Mouse (Mus musculus): Measurements from ENCODE around the gene Ugt1a10.

GRCm38 (mm10) chr1:88262255-88262654 lies 207.1 kb downstream of the Ugt1a10 start:
- TF ChIP-seq CTCF (IDR thresholded peaks at IDR 0.05; ENCODE audit: borderline replicate concordance, insufficient read depth, low read depth, low read length) (no peak), POLR2A (IDR thresholded peaks at IDR 0.05; ENCODE audit: borderline replicate concordance, insufficient read depth, low read length) (no peak)

All from cerebellum, adult 2 months (tissue).